Mouse (Mus musculus) gastrocnemius, postnatal 36 days (tissue): ENCODE results near the gene Col11a2. TPM values are rescaled to one million over a fixed set of nuclear protein-coding genes. Genes with fewer than 3 reads are reported as not detected.

Source experiments
- DNase-seq, 2 experiments: peaks; one replicate each; pipeline ENCODE4 v3.0.0; 2022
- intact Hi-C: fragments of 180-260 bp; cut with DNase I; formaldehyde crosslinking; loops from one replicate; pipeline ENCODE4 v1.15.1; 2025
- total RNA-seq, 2 experiments: library from RNA; stranded (reverse); gene quantifications; 2 replicates each; pipeline ENCODE4 v1.2.3; 2021

The Col11a2 gene
- total RNA-seq, 2 experiments from 2014 or later: 9.3 to 9.6 TPM

GRCm38 (mm10) chr17:34024861-34025755 is 14.1 kb upstream of the Col11a2 start:
- intact Hi-C loops: no loop called here
- no peak for DNase-seq

- intact Hi-C loops: no loop called here
Observed at GRCm38 (mm10) chr17:34025756-34026151, 13.5 kb upstream of the Col11a2 start.

DNA sequence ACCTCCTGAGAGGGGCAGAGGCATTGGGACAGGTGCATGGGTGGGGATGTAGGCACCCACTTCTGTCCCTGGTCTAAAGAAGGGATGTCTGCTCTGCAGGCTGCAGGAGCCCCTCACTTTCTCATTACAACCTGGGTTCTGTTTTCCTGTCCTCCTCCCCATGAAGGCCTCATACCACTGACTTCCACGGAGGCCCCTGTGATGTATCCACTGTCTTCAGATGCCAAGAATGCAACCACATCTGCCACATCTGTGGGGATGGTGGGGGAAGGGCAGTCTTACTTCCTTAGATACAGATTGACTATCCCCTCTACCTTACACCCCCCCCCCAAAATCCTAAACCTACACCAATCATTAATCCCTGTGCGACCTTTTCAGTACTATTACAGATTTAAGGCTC is 13.0 kb upstream of the Col11a2 start:
- no peak for DNase-seq
- intact Hi-C loops: no loop called here

More at GRCm38 (mm10) chr17:34025756-34026151, 13.5 kb upstream of the Col11a2 start:
- no peak for DNase-seq

DNA sequence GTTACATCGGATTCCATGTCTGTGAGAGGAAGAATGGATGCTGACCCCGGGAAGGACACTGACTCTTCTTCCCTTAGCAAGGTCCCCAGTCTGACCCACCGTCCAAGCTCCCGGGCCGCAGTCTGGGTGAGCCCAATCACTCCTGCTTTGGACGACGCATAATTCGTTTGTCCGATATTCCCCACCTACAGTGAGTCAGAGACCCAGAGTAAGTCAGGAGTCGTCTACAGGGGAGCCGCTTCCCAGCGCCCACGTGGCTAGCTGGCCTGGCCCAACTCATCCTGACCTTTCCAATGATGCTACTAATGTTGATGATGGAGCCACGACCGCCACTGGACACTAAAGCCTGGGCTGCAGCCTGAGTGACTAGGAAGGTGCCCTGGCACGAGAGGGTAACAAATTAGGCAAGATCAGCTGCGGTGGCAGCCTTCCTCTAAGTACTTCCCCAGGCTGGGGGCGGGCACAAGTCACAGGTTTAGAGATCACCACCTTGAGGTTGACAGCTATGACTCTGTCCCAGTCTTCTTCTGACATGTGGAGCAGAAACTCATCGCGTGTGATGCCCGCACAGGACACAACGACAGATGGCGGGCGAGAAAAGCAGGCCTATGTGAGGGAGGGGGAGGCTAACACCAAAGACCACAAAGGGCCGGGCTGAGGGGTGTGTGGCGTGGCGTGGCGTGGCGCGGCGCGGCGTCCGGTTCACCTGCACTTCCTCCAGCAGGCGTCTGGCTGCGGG is 12.2 kb upstream of the Col11a2 start:
- DNase-seq: no peak

DNA sequence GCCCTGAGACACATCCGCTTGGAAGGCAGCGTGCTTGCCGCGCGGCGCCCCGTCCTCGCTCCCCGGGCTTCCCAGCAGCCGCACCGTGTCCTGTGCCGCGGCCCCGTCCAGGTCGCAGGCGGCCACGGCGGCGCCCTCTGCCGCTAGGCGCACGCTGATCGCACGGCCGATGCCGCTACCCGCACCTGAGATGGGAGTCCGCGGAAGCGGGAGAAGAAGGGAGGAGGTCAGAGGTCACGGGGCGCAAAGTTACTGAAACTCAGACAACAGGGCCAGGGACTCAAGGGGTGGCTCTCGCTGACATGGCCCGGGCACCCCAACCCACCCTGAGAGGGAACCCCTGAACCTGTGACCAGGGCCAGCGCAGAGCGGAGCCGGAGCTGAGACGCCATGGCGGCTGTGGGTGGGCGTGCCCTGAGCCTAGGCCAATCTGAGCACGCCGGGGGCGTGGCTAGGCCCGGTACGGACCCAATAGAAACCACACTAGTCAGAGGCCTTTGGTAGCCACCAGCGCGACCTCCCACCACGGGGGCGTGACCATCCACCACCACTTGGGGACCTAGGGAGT is 11.5 kb upstream of the Col11a2 start, which contains the start of gene H2-Ke6:
Gene H2-Ke6 (minus strand): TSS at position 405 of the 568 bp plus-strand sequence.
- intact Hi-C loops: no loop called here
- DNase-seq: peak; percentile 92

More for the DNA sequence above, 12.2 kb upstream of the Col11a2 start:
- intact Hi-C loops: no loop called here

GRCm38 (mm10) chr17:34028501-34029149 is 10.6 kb upstream of the Col11a2 start:
- intact Hi-C loops: no loop called here
- no peak for DNase-seq

GRCm38 (mm10) chr17:34029150-34029889 is 9.9 kb upstream of the Col11a2 start:
- intact Hi-C loops: no loop called here
- DNase-seq: no peak

- intact Hi-C loops: no loop called here
Observed at GRCm38 (mm10) chr17:34029890-34030595, 9.2 kb upstream of the Col11a2 start.

GRCm38 (mm10) chr17:34030861-34031326 is 8.3 kb upstream of the Col11a2 start:
- intact Hi-C loops: no loop called here
- no peak for DNase-seq

More at GRCm38 (mm10) chr17:34029890-34030595, 9.2 kb upstream of the Col11a2 start:
- DNase-seq: no peak

DNA sequence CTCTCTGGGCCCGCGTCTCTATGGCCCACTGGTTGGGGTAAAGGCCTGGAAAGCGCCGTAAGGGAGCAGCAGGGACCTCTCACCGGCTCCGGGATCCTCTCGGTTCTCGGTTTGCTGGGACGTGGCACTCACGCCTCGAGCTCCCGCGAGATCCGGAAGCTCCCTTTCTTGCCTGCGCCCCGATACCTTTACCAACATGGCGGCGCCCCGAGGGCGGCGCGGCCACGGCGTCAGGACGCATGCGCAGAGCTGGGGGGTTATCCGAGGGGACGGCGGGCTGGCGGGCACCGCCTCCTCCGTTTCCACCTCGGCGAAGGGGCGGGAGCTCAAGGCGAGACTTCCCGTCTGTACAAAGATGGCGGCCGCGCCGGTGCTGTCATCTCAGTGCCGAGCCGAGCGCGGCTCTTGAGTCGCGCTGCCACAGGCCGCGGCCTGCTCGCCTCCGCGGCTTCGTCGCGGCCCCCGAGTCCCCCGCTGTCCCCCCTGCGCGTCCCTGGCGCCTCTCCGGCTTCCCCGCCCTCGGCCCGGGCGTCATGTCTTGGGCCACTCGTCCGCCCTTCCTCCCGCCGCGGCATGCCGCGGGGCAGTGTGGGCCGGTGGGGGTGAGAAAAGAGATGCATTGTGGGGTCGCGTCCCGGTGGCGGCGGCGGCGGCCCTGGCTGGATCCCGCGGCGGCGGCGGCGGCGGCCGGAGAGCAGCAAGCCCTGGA is 7.6 kb upstream of the Col11a2 start, which contains the start of the genes Slc39a7 and Rxrb:
Gene Slc39a7 (minus strand): TSS at position 218 of the 709 bp plus-strand sequence.
Gene Rxrb (plus strand): TSS at position 348 of the 709 bp plus-strand sequence.
- peak; percentile 98 for DNase-seq
- intact Hi-C loops: no loop called here

- peak in 1 of 2 experiments; percentile 62 for DNase-seq
- intact Hi-C loops: no loop called here
Observed at GRCm38 (mm10) chr17:34032174-34032632, 7.0 kb upstream of the Col11a2 start.

- intact Hi-C loops: no loop called here
- DNase-seq: no peak
Observed at GRCm38 (mm10) chr17:34032806-34033205, 6.4 kb upstream of the Col11a2 start.

- intact Hi-C loops: no loop called here
- DNase-seq: peak in 1 of 2 experiments; percentile 3
Observed at GRCm38 (mm10) chr17:34033441-34033840, 5.8 kb upstream of the Col11a2 start.

DNA sequence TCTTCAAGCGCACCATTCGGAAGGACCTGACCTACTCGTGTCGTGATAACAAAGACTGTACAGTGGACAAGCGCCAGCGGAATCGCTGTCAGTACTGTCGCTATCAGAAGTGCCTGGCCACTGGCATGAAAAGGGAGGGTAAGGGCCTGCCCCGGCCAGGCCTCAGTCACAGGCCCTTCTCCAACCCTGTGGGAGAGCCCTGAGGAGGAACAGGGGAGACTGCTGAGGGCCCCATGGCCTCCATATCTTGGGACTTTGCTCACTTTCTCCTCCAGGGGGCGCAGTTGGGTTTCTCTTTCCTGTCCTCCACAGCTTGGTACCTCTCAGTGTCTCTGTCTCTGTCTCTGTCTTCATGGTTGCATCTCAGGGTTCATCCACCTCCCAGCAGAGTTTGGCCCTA is 5.2 kb upstream of the Col11a2 start:
- intact Hi-C loops: no loop called here
- DNase-seq: peak; percentile 4 to 60

GRCm38 (mm10) chr17:34035517-34035916 is 3.7 kb upstream of the Col11a2 start:
- intact Hi-C loops: loop anchor here (5.0 kb wide), 1 partner anchor 77 kb away; no protein-coding TSS in a partner anchor
- peak in 1 of 2 experiments; percentile 3 for DNase-seq

DNA sequence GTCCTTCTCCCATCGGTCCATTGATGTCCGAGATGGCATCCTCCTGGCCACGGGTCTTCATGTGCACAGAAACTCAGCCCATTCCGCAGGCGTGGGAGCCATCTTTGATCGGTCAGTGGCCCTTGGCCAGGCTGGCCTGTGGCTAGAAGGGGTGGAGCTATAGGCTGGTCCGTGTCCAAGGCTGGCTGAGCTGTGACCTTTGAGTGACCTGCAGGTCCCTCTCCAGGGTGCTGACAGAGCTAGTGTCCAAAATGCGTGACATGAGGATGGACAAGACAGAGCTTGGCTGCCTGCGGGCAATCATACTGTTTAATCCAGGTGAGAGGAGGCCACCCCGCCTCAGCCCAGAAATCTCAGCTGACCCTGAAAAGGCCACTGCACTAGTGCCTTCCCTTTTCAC is 2.6 kb upstream of the Col11a2 start:
- peak in 1 of 2 experiments; percentile 7 for DNase-seq
- intact Hi-C loops: loop anchor here (5.0 kb wide), 1 partner anchor 76 kb away; no protein-coding TSS in a partner anchor

DNA sequence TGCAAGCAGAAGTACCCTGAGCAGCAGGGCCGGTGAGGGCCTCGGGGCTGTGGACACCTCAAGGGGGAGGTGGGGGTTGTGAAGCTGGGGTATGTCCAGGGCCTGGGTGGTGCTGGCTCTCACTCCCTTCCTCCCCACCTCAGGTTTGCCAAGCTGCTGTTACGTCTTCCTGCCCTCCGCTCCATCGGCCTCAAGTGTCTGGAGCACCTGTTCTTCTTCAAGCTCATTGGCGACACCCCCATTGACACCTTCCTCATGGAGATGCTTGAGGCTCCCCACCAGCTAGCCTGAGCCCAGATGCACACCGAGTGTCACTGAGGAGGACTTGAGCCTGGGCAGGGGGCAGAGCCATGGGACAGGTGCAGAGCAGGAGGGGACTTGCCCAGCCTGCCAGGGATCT is 2.0 kb upstream of the Col11a2 start:
- peak in 1 of 2 experiments; percentile 9 for DNase-seq
- intact Hi-C loops: loop anchor here (5.0 kb wide), 1 partner anchor 75 kb away; no protein-coding TSS in a partner anchor

DNA sequence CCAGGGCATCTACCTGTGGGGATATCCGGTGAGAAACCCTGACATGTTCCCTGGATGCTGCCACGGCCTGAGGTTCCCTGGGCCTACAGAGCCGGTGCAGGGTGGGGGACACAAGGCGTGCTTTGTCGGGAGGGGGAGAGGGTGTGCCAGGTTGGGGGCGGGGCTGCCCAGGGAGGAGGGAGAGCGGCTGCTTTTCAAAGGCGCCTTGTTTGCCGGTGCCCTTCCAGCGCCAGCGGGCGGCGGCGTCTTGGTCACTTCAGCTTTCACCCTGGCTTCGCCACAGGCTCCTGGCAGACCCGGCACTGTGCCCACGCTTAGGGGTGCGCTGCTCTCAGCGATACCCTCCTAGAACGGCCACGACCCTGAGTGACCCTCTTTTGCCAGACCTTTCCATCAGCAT is 797 bp upstream of the Col11a2 start:
- intact Hi-C loops: loop anchor here (5.0 kb wide), 1 partner anchor 74 kb away; no protein-coding TSS in a partner anchor
- peak in 1 of 2 experiments; percentile 19 for DNase-seq
